Mouse (Mus musculus) MEL (cell line): ENCODE data around the gene Cyp17a1. TPM values are rescaled to one million over a fixed set of nuclear protein-coding genes. Genes with fewer than 3 reads are reported as not detected.

Source experiments
- DNase-seq: peaks from one replicate; pipeline ENCODE4 v3.0.0; 2011; ENCODE audit warnings: low read depth, low spot score
- H3K27ac ChIP-seq: 2 replicates; pipeline ENCODE4 v1.5.1; 2012; ENCODE audit warnings: low read depth, mild to moderate bottlenecking, control low read depth, low read length, moderate library complexity; ENCODE audit not compliant: control insufficient read depth
- H3K27me3 ChIP-seq, 2 experiments: fragments of 150-350 bp in 1 of 2; sonication (generic) in 1 of 2; 2 replicates each; pipeline ENCODE4 v1.6.1; 2012; ENCODE audit warnings: low read length in 2 of 2, mild to moderate bottlenecking in 2 of 2, improper control_type of control experiment in 1 of 2, moderate library complexity in 1 of 2; ENCODE audit not compliant: insufficient read depth in 2 of 2, control insufficient read depth in 1 of 2
- H3K36me3 ChIP-seq, 2 experiments: 2 replicates each; pipeline ENCODE4 v1.6.1; 2012 to 2014; ENCODE audit warnings: low read length in 2 of 2, improper control_type of control experiment in 1 of 2, inconsistent platforms in 1 of 2, mild to moderate bottlenecking in 1 of 2; ENCODE audit not compliant: insufficient read depth in 2 of 2, control insufficient read depth in 1 of 2
- H3K4me1 ChIP-seq, 2 experiments: fragments of 150-350 bp in 1 of 2; sonication (generic) in 1 of 2; 2 replicates each; pipeline ENCODE4 v1.6.1; 2012; ENCODE audit warnings: low read length in 2 of 2, improper control_type of control experiment in 1 of 2, mild to moderate bottlenecking in 1 of 2; ENCODE audit not compliant: insufficient read depth in 2 of 2, control insufficient read depth in 1 of 2
- H3K4me3 ChIP-seq, 2 experiments: fragments of 150-350 bp in 1 of 2; sonication (generic) in 1 of 2; 2 replicates each; pipeline ENCODE4 v1.5.1; 2012; ENCODE audit warnings: low read depth in 2 of 2, low read length in 2 of 2, mild to moderate bottlenecking in 2 of 2, moderate library complexity in 2 of 2, control low read depth in 1 of 2, improper control_type of control experiment in 1 of 2; ENCODE audit not compliant: control insufficient read depth in 1 of 2, insufficient read depth in 1 of 2
- H3K79me2 ChIP-seq: 2 replicates; pipeline ENCODE4 v1.6.1; 2012; ENCODE audit warnings: mild to moderate bottlenecking, low read length, moderate library complexity; ENCODE audit not compliant: control insufficient read depth, poor library complexity, insufficient read depth
- H3K9ac ChIP-seq: 2 replicates; pipeline ENCODE4 v1.6.1; 2012; ENCODE audit warnings: low read depth, mild to moderate bottlenecking, control low read depth, low read length, moderate library complexity; ENCODE audit not compliant: control insufficient read depth, poor library complexity, severe bottlenecking
- H3K9me3 ChIP-seq: fragments of 150-350 bp; sonication (generic); replicated peaks from 2 replicates; pipeline ENCODE4 v1.6.1; 2012; ENCODE audit warnings: mild to moderate bottlenecking, low read length, improper control_type of control experiment, moderate library complexity; ENCODE audit not compliant: insufficient read depth
- EP300 ChIP-seq, 2 experiments: IDR thresholded peaks; 2 replicates each; pipeline ENCODE4 v1.6.1; 2011; ENCODE audit warnings: improper control_type of control experiment in 2 of 2, low read length in 2 of 2, low read depth in 1 of 2, mild to moderate bottlenecking in 1 of 2
- ETS1 ChIP-seq: IDR thresholded peaks from 2 replicates; pipeline ENCODE4 v1.6.1; 2012; ENCODE audit warnings: low read depth, mild to moderate bottlenecking, inconsistent platforms, low read length, improper control_type of control experiment, moderate library complexity
- GABPA ChIP-seq: IDR thresholded peaks from 2 replicates; pipeline ENCODE4 v1.6.1; 2012; ENCODE audit warnings: low read depth, mild to moderate bottlenecking, inconsistent platforms, low read length, improper control_type of control experiment, moderate library complexity
- GATA1 ChIP-seq: IDR thresholded peaks from 2 replicates; pipeline ENCODE4 v1.6.1; 2011; ENCODE audit warnings: low read depth, low read length, improper control_type of control experiment
- MAX ChIP-seq: IDR thresholded peaks from 2 replicates; pipeline ENCODE4 v1.6.1; 2011; ENCODE audit warnings: low read length, improper control_type of control experiment
- MAZ ChIP-seq: IDR thresholded peaks from 2 replicates; pipeline ENCODE4 v1.6.1; 2012; ENCODE audit warnings: low read depth, mild to moderate bottlenecking, inconsistent platforms, low read length, improper control_type of control experiment
- MEF2A ChIP-seq: IDR thresholded peaks from 2 replicates; pipeline ENCODE4 v1.6.1; 2014; ENCODE audit warnings: low read depth, mild to moderate bottlenecking, inconsistent platforms, low read length, improper control_type of control experiment; ENCODE audit not compliant: poor library complexity, insufficient replicate concordance, severe bottlenecking; ENCODE audit errors: extremely low read depth
- POLR2AphosphoS5 ChIP-seq: IDR thresholded peaks from 2 replicates; pipeline ENCODE4 v1.6.1; 2012; ENCODE audit warnings: low read depth, borderline replicate concordance, mild to moderate bottlenecking, inconsistent platforms, low read length, moderate library complexity, mixed read lengths
- RAD21 ChIP-seq: IDR thresholded peaks from 2 replicates; pipeline ENCODE4 v1.6.1; 2011; ENCODE audit warnings: mild to moderate bottlenecking, low read depth, low read length, improper control_type of control experiment
- RCOR1 ChIP-seq: IDR thresholded peaks from 2 replicates; pipeline ENCODE4 v1.6.1; 2012; ENCODE audit warnings: low read depth, mild to moderate bottlenecking, inconsistent platforms, low read length, improper control_type of control experiment
- SIN3A ChIP-seq: IDR thresholded peaks from 2 replicates; pipeline ENCODE4 v1.6.1; 2012; ENCODE audit warnings: low read length, improper control_type of control experiment, inconsistent platforms
- UBTF ChIP-seq: IDR thresholded peaks from 2 replicates; pipeline ENCODE4 v1.6.1; 2012; ENCODE audit warnings: low read depth, mild to moderate bottlenecking, inconsistent platforms, low read length, improper control_type of control experiment, moderate library complexity, borderline replicate concordance; ENCODE audit not compliant: insufficient read depth
- ZNF384 ChIP-seq: IDR thresholded peaks from 2 replicates; pipeline ENCODE4 v1.6.1; 2012; ENCODE audit warnings: low read depth, mild to moderate bottlenecking, inconsistent platforms, low read length, improper control_type of control experiment
- polyA plus RNA-seq, 2 experiments: library from polyadenylated mRNA; stranded (reverse) in 1 of 2; unstranded in 1 of 2; fragments of >175 nt in 1 of 2; fragments of >200 nt in 1 of 2; gene quantifications; 2 replicates each; pipeline versions ENCODE4 v1.2.1 to v1.2.4; 2012; ENCODE audit warnings: low replicate concordance in 2 of 2, low read depth in 1 of 2; ENCODE audit not compliant: insufficient read length in 2 of 2, insufficient read depth in 1 of 2, missing spikeins in 1 of 2
- total RNA-seq: library from RNA; depleted of rRNA; stranded (reverse); fragments of 300-350 nt; gene quantifications from 2 replicates; pipeline ENCODE4 v1.2.3, GENCODE M21; 2012

The Cyp17a1 gene
- total and polyA plus RNA-seq, 3 experiments, result not detected

- Histone ChIP-seq H3K9me3 (no peaks in the 10 kb centered on the region), H3K9ac (no peak overlapping the region), H3K36me3 (peaks cover 7 to 8% of the 10 kb centered on the region in 2 experiments), H3K79me2 (no peaks in the 10 kb centered on the region), H3K27ac (no peak overlapping the region), H3K4me3 (no peak overlapping the region), H3K4me1 (peaks cover 7 to 8% of the 10 kb centered on the region in 2 experiments; a peak in 3 of 4 replicates), H3K27me3 (no peaks in the 10 kb centered on the region)
- peak; percentile 75 for DNase-seq
- 0 out of 2 replicates have a peak, but pooled peaks have one; percentile 31 for TF ChIP-seq ETS1
- TF ChIP-seq UBTF, result no peak
- TF ChIP-seq MAX, result no peak
- TF ChIP-seq EP300 (IDR thresholded peaks at IDR 0.05; ENCODE audit: low read depth in 1 of 2, low read length in 2 of 2), result peak in 1 of 2 experiments; percentile 14; a peak in 1 of 4 replicates
- no peak for TF ChIP-seq MEF2A
- no peak for TF ChIP-seq MAZ
Measured at GRCm38 (mm10) chr19:46653616-46654235, 19.2 kb downstream of the Cyp17a1 start.

DNA sequence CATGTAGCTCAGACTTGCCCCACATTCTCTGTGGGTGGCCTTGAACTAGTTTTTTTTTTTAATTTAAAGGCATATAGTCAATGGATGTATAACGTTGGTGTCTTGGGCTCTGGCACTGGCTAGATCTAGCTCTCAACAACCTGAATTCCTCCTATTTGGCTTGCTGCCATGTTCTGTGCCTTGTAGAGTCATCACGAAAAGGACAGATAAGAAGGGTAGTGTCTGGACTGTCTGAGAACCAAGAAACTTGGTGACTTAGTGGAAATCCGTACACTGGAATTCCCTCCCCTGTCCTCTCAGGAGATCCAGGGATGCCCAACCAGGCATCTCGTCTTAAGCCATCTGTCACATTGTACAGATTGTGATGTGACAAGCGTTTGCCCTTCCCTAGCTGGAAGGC, 19.8 kb downstream of the Cyp17a1 start:
- H3K79me2 ChIP-seq, result no peaks in the 10 kb centered on the region

DNA sequence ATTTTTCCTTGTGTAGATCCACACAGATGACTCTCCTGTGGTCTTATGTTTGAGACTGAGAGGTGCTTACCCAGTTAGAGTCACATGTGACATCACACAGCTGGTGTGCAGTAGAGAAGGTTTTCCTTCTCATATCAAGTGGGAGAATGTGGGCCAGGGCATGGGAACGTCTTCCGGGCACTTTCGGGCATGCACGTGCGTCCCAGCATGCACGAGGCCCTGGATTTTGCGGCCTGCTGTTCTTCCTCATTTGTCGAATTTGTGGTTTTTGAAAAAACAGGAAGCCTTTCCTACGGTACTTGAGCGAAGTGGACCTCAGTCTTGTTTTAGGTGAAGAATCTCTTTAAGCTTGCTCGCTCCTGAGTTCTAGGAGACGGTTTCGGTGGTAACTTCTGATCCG, 24.4 kb downstream of the Cyp17a1 start:
- H3K27ac ChIP-seq, result no peak overlapping the region
- H3K4me3 ChIP-seq, result no peak overlapping the region

More for the DNA sequence above, 19.8 kb downstream of the Cyp17a1 start:
- no peaks in the 10 kb centered on the region for H3K9me3 ChIP-seq
- no peaks in the 10 kb centered on the region for H3K27me3 ChIP-seq
- H3K4me1 ChIP-seq, result peaks cover 7 to 8% of the 10 kb centered on the region in 2 experiments; a peak in 3 of 4 replicates
- H3K4me3 ChIP-seq, result no peak overlapping the region
- H3K27ac ChIP-seq, result no peak overlapping the region
- TF ChIP-seq ZNF384, result peak; percentile 62
- 0 out of 2 replicates have a peak, but pooled peaks have one; percentile 41 for TF ChIP-seq MAZ
- no peak for TF ChIP-seq POLR2AphosphoS5
- TF ChIP-seq GABPA, result 0 out of 2 replicates have a peak, but pooled peaks have one; percentile 36
- TF ChIP-seq ETS1, result 0 out of 2 replicates have a peak, but pooled peaks have one; percentile 29
- peak; percentile 31 to 66; a peak in 2 of 4 replicates for TF ChIP-seq EP300 (IDR thresholded peaks at IDR 0.05; ENCODE audit: low read depth in 1 of 2, low read length in 2 of 2)
- 0 out of 2 replicates have a peak, but pooled peaks have one; percentile 11 for TF ChIP-seq RCOR1
- TF ChIP-seq GATA1, result peak; percentile 70
- peak; percentile 43; the same call in 1 of the 2 replicates for TF ChIP-seq SIN3A
- no peak for TF ChIP-seq RAD21
- peak; percentile 83 for DNase-seq
- peaks cover 7 to 8% of the 10 kb centered on the region in 2 experiments for H3K36me3 ChIP-seq
- H3K9ac ChIP-seq, result no peak overlapping the region

More for the DNA sequence above, 24.4 kb downstream of the Cyp17a1 start:
- peaks cover 4 to 7% of the 10 kb centered on the region in 2 experiments; a peak in 3 of 4 replicates for H3K4me1 ChIP-seq
- 0 out of 2 replicates have a peak, but pooled peaks have one; percentile 16 for TF ChIP-seq MAX
- no peak for TF ChIP-seq RAD21
- DNase-seq, result no peak
- no peaks in the 10 kb centered on the region for H3K27me3 ChIP-seq
- H3K9ac ChIP-seq, result no peak overlapping the region
- H3K79me2 ChIP-seq, result no peaks in the 10 kb centered on the region
- H3K36me3 ChIP-seq, result peaks cover 8 to 11% of the 10 kb centered on the region in 2 experiments
- H3K9me3 ChIP-seq, result no peaks in the 10 kb centered on the region
